Mouse (Mus musculus) kidney, adult 9 months (tissue): ENCODE data around the gene Ptgfrn.

Source experiments
- DNase-seq: peaks from one replicate; pipeline ENCODE4 v3.0.0; 2022

Ptgfrn gene

DNA sequence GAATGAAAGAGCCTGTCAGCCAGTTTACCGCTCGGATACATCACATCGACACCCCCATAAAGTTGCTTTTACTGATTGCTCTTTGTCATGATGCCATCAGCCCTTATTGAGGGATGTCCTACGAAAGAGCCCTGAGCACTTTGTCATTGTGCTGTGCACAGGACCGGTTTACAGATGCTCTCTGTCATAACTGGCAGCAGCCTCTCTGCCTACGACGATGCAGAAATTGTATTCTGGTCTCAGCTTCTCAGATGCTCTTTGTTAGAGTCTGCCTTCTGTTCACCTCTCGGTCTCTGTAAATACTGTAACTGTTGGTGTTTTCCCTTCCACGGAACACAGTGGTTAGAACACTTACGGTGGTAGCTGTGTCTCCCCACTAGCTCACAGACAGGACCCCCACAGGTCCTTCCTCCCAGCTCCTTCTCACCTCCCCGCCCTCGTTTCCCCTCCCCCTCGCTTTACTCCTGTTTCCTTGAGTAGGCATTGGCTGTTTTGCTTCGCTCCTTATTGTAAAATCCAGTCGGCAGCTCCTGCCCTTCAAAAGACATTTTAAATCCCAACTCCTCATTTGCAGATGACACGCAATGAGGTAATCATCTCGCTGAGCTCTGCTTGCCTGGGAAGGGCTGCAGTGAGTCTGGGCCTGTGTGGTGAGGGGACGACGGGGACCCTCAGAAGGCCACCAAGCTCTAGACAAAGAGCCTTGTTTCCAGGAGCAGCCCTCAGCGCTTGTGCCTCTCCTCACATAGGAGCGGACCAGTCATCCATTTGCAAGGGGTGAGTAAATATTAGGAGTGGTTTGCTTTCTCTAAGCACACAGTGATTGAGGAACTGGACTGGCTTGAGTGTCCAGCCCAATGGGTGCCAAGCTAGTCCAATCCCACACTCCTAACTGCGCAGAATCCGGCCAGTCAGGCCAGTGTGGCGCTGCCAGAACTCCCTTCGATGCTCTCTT, 6.6 kb upstream of the Ptgfrn start:
- DNase-seq: no peak

DNA sequence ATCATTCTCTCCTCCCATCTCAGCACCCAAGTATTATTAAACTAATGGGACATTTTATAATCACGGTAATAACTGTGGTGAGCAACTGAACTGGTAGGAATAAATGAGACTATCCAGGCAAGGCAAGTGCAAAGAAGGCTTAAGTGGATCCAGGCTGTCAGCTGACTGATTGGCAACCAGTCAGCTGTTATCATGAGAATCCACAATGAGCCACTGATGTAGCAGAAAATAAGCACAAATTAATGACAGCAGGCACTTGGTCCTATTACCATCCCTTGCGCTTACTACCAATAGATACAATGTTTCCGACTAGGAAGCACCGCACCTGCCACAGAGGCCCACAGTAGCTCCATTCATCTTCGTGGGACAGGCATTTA, 2.4 kb upstream of the Ptgfrn start:
- no peak for DNase-seq

DNA sequence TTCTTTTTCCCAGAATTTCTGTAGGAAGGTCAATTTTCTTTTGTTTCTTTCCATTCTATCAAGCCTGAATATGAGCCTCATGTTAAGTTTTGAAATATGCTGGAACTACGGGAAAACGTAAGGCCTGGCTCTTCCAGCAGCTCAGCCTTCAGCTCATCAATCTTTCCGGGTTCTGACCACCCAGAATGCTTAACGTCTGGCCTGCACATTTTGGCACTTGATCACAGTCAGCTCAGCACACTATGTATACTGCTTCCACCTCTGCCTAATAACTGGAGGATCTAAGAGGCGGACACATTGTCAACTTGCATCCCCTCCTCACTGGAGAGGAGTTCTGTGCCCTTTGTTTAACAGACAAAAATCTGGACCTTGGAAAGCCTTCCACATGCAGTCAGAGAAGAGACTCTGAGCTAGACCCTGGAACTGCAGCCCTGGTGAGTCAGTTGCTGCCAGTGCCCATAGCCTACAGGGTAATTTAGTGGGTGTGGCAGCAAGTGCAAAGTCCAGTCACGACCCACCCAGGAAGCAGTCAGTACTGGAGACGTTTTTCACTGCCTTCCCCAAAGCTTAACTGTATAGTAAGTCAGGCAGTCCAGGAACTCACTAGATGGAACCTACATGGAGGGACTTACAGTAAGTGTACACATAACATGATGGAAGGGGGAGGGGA, 1.9 kb upstream of the Ptgfrn start:
- no peak for DNase-seq

DNA sequence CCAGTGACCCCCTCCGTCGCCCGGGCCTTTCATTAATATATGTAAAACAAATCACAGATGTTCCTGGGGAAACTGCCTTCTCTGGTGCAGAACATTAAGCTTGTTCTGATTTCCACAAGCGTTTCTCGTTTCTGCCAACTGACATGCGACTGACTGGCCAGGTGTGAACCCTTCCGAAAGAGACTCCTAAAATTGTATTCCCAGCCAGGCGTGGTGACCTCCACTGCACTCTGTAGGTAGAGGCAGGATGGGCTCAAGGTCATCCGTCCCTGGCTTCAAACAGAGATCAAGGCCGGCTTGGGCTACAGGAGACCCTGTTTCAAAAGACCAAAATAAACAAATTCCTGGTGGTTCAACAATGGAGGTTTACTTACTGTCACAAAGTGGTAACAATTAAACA, 1.2 kb upstream of the Ptgfrn start:
- DNase-seq: no peak

DNA sequence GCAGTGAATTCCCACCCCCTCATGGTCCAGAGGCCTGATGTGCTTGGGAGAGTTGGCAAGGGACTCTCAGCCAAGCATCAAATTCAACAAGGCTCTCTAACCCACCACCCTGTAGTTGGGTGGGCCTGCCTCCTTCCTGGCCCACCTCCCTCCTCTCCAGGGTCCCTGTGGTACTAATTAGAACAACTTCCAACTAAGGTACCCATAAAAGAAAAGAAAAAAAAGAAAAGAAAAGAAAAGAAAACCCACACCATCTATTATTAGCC, 693 bp upstream of the Ptgfrn start:
- DNase-seq: peak; percentile 10

DNA sequence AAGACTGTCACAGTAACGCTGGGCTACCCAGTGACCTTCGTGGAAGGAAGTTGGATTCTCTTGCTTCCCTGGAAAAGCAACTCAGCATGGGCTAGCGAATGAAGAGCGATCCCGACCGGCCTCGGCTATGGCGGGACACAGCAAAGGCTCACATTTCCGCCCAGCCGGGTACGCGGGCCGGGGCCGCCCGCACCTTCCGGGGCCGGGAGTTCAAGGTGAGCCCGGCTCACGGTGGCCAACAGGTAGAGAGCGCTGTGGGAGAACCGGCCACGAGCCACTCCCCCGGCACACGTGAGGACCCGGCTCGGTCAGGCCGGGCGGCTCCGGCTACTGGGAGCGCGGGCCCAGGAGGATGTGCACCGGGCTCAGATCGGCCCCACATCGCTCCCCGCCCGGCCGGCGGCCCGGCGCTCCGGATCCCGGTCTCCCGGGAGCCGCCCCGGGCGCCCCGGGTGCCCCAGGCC, 488 bp downstream of the Ptgfrn start:
- peak; percentile 39 for DNase-seq

DNA sequence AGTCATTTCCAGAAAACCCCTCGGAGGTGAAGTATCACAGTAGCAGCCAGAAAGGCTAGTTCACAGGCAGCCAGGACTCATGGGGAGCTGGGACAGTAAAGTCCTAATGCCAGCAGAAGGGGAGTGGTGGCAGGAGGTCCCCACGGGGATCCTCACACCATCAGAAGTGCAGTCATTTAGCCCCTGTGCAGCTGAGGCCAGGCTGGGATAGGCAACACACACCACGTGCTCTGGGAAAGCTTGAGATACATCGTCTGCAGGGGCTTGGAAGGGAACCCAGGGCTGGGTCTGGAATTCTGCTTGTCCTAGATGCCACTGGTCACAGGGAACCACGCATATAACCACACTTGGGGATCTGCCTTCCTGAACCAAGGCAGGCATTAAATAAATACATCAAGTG, 1.2 kb downstream of the Ptgfrn start:
- no peak for DNase-seq

DNA sequence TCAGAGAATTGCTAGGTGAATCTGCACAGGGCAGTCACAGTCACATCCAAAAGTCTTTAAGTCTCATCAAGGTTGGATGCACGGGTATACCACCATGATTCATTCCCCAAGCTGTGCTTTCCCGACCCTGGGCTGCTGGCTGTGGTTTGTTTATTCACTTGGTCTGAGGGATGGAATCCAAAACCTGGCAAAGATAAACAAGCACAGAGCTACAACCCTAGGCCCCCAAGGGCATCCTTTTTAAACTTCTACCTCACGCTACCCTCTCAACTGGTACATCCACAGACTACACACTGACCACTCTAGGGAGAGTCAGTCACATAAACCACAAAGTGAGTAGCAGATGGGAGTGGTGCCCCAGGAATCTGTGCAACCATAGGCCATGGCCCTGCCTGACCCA, 1.8 kb downstream of the Ptgfrn start:
- no peak for DNase-seq

DNA sequence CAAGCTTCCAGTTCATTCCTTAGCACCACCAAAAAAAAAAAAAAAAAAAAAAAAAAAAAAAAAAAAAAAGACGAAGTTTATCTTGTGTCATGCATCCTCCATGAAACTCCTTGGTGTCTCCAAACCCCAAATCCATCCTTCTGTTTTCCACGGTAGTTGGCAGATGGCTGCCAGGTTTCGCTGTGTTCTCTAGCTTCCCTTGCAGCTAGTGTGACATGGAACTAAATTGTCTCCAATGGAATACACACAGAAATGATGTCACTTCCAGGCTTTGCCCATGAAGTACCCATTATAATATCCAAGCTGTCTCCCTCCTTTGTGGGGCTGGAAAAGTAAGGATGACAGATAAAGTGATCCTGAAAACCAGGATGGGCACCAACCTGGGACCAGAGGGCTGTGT, 3.8 kb downstream of the Ptgfrn start:
- DNase-seq: no peak

DNA sequence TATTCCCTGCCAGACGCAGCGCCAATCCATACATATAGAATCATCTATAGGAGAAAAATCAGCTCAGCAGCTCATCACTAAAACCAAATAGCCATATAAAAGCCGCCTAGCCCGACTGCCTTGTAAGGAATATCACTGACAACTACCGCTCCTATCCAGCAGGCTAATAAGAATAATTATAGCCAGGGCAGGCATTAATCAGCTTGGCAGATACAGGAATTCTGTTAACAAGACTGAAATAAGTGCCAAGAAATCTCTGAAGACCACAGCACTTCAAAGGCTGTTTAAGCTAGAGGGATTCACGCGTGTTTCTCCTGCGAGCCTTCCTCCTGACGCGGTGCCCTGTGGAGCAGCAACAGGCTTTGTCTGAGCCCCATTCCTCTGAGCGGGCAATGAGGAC, 4.6 kb downstream of the Ptgfrn start:
- DNase-seq: no peak

DNA sequence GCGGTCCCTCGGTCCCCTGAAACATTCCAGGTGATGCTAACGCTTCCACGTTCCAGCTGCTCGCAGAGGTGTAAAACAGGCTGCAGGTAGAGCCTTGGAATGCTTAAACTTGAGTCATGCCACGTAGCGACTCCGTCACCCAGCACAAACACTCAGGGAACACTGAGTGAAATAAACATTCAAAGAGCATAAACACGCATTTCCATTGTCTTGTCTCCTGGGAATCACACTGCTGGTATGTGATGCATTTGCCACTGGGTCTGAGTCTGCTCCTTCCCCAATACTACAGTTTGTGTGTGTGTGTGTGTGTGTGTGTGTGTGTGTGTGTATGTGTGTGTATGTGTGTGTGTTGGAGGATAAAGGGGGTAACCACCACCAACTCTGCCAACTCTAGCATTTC, 5.2 kb downstream of the Ptgfrn start:
- no peak for DNase-seq

DNA sequence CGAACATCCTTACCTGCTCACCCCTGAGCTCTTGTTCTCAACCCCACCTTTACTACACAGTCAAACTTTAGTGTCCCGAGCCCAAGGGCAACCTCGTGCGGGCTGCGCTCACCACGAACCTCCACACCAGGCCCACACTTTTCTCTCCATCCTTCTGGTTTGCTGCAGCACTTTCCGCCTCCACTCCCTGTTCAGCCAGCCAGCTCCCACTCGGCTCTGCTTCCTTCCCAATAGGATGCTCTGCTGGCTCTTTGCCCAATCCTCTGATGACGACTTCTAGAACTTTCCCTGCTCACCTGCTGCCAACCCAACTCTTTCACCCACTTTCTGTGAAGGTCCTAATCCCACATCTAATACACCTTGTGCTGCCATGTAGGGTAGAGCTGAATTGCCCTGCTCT, 6.3 kb downstream of the Ptgfrn start:
- no peak for DNase-seq

DNA sequence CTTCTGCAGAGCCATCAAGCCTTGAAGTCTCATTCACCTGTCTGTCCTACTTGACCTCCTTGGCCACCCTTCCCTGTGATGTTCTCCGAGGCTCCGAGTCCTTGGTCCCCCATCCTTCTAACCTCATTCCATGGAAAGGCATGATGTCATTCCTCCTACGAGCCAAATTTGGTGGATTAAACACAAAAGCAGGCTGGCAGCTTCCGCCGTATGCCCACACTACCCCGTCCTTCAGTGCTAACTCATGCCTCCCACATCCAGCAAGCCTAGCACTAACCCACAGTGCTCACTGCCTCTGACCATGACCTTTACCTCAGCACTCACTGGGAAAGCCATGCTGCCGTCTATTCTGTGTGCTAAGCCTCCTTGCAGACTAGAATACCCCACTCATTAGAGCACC, 8.0 kb downstream of the Ptgfrn start:
- no peak for DNase-seq

DNA sequence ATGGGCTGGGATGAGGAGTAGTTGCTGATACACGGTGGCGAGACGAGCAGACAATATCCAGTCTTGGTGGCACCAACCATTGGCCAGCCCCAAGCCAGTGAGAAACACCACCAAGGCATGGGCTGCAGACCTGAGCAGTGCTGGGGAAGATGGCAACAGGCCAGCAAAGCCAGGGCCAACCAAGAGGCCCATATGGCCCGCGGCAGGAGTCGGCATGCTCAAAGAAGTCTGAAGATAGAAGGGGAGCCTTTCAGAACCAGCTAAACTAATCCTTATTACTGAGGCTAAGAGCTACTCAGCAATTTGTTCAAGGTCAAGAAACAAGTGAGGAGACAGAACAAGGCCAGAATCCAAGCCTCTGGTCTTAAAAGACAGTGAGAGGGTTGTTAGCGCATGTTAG, 8.9 kb downstream of the Ptgfrn start:
- no peak for DNase-seq

DNA sequence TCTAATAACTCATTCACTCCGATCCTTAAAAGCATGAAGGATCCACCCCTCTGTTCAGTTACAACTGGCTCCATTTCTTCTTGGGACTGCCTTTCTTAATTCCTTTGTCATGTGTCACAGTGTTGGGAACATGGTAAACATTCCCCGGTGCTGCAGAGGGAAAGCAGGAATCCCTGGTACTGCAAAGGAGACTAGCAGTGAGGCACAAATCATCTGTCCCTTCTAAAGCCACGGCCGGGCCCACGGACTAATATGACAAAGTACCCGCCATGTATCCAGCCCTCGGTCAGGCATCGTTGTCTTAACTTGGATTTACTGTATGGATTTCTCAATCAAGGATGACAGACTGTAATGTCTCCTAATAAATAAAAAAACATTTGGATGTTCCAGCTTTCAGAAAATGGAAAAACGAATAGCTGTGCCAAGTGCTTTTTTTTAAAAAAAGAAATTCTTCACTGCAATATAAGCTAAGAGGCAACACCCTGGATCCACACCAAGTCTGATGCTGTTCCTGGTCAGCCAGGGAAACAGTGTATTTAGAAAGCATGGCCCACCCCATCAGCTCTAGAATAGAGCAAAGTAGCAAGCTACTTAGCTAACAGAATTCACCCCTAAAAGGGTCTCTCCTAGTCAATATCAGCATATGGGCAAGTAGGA, 10.2 kb downstream of the Ptgfrn start:
- DNase-seq: no peak

DNA sequence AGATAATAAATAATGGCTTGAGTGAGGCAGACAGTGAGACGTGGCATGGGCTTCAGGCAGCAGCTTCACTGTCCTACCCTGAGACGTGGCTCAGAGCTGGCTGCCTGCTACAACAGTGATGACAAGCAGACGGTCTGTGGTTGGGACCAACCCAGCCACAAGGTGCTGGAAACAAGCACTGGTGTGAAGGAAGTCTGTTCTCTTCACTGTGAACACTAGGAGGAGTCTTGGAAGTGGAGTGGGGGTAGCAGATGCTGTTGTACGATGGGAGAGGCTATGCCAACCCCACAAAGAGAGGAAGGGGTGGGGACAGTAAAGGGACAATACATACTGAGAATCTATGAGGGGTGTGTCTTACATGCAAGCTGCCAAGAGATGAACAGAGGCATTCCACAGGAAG, 12.0 kb downstream of the Ptgfrn start:
- DNase-seq: no peak

DNA sequence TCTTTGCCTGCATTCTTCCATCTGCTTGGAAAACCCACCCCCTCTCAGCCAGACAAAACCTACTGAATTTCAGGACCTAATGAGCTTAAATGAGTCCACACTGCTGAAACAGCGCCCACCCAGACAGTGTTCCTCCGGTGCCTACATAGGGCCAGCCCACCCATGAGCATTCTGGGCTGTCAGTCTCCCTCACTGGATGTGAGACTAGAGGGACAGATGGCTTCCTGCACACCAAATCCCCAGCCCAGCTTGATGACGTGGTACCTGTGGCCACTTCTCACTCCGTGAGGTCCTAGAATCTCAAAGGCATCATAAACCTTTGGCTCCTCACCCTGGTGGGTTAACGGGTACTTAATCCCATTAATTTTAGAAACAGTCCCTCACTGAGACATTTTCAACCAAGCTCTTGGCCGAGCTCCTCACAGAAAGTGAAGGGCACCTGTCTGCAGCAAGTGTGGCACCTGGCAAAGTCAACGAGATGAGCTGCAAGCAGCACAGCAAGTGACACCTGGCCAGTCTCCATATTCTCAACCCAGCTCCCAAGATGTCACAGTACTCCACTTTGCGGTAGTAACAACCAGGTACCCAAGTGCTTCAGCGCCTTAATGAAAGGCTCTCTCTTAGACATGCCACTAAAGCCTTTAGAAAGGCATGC, 12.8 kb downstream of the Ptgfrn start:
- no peak for DNase-seq

DNA sequence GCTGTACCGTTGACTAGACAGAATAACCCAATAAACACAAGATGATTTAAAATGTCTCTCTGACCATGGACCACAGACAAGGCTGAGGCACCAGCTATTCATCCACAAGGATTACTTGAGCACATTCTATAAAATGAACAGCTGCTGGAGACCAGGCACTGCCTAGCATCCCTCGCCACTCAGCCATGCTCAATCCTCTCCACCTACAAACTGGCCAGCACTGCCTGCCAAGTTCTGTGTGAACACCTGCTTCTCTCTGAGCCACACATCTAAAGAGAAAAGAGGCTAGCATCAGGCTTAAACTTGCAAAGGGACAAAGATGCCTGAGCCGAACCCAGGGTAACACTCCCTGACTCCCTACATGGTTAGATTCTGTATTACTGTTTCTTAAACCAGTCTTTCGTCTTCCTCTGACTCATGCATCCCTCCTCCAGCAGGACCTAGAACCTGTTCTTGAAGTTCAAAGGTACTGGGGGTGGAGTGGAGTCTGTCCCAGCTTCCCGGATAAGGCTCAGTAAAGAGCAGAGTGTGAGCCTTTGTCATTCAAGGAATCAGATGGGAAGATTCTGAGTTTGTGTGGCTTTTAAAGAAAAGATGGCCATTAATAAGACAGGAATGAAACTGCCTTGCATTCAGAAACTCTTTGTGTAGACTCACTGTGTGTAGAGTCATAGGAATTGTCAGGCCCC, 14.2 kb downstream of the Ptgfrn start:
- no peak for DNase-seq

DNA sequence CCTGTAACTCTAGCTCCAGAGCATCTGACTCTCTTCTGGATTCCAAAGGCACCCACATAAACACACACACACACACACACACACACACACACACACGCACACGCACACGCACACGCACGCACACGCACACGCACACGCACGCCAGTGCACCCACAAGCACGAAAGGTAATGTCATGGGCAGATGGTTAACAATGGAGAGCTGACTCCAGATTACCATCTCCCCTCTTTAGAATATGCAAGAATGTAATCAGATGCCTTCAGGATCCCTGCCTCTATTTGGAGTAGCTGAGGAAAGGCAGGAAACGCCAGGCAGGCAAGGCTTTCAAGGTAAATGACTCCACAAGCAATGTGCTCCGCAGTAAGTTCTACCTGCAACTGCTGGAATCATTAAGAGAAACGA, 17.9 kb downstream of the Ptgfrn start:
- no peak for DNase-seq

DNA sequence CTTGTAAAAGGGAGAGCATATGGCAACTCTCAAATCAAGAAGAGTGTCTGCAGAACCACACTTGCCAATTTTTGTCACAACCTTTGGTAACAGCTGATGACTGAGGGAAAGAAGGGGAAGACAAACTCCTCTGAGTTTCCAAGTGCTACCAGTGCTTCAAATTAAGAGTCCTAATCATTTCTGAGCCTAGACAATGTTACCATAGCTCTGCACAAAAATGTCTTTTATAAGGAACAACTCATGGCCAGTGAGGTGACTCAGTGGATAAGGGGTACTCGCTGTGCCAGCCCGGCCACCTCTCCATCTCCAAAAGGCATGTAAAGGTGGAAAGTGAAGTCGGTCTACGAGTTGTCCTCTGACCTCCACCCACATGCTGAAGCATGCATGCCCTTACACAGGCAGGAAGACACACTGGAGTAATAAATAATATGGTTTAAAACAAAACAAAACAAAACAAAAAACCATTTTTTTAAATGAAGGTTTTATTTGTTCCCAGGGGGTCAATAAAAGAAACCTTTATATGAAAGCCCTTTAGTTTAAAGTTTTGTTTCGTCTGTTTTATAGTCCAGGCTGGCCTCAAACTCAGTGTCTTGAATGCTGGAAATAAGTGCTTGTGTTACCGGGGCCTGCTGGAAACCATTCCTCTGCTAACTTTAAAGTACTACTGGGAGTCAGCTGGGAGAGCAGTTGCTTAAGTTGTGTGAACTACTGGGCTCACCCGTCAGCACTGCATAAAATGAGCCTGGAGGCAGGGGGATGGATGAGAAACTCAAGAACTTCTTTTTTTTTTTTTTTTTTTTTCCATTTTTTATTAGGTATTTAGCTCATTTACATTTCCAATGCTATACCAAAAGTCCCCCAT, 23.3 kb downstream of the Ptgfrn start:
- no peak for DNase-seq

DNA sequence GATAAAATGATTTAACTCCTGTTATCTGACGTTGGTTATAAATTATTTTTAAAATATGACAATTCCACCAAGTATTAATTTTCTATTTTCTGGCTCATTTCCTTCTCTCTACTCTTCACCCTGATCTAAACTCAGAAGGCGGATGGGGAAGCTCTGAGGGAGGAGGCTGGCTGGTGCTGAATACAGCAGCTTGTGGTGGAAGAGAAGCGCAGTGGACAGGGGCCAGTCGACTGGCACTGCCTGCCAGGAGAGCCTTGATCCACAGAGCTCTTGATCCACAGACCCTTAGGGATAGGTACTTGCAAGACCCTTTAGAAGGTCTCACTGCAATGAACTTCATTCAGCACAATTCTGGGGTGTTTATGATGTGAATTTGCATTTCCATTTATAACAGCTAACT, 29.2 kb downstream of the Ptgfrn start:
- no peak for DNase-seq

DNA sequence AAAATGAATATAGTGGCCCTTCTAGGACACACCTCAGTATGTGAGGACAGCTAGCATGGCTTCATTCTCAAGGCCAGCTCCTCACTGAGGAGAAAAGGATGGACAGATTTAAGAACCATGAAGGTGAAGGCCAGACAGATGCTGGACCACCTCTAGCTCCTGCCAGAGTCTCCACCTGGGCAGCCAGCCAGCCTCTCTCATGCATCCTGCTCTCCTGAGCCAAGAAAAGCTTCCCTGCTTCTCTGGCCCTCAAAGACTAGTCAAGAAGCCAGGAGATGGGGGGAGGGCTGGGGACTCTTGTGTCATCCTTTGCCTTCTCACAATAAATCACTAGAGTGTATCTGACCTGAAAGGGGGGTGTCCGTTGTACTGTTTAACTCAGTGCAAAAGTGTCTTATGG, 31.7 kb downstream of the Ptgfrn start:
- DNase-seq: no peak
